Mouse (Mus musculus): ENCODE measurements at regions not wholly inside any gene's neighbourhood (a gene's known extent, or its start where the extent isn't known, plus 50 kb on each side); places are given as distances from the start of the nearest gene placed in this dataset.
A peak's percentile ranks its signal among the peaks of the same experiment; 100 is the strongest.

DNA sequence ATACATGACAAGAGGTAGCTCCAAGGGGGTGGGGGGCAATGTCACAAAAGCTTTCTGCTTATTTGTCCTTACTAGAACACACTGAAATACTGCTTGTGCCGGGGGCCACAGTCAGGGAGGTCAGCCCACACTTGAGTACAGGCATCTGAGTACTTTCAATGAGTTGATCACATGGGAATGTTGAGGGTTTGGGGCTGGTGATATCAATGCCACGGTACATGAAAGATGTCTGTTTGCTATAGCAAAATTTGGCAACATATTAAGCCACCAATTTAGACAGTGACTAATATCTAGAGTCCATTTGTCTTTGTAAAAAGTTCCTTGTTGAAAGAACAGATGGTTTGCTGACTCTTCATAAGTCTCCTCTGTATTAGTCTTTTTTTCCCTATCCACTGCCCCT, 348.1 kb upstream of the Ubash3b start:
- TF ChIP-seq GATA4 (IDR thresholded peaks at IDR 0.05; ENCODE audit: insufficient replicate concordance, low read length), result no peak

DNA sequence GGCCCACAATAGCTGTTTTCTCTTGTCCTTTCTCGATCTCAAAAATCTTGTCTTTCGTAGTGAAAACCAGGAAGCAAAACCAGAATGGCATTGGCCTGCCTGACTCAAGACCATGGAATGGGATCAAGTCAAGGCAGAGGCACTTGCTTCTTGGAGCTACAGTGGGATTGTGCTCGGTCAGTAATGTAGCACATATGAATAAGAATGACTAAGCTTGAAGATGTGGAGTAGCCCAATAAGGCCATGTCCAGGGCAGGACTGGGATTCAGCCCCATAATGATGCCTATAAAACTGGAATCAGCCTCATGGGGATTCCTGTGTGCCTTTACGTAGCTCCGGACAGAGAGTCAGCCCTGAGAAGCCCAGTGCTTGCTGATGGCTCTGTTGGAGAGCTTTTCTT, 347.2 kb upstream of the Ubash3b start:
- no peak for TF ChIP-seq GATA4 (IDR thresholded peaks at IDR 0.05; ENCODE audit: insufficient replicate concordance, low read length)

DNA sequence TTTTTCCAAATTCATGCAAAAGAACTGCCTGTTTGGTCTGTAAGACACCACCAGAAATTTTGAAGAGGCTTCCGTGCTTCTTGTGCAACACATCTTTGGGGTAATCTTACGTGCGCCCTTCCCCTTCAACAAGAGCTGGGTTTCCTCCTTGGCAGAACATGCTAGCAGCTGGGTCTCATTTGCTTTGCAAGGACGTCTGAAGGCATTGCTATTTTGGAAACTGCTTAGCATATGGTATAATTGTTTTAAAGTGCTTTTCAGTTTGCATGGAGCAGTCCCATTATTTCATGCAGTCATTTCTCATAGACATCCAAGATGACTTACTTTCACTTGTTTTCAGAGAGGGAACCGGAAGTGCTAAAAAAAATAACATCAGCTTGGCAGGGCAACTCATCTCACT, 336.8 kb upstream of the Ubash3b start:
- no peak for TF ChIP-seq GATA4 (IDR thresholded peaks at IDR 0.05; ENCODE audit: insufficient replicate concordance, low read length)

DNA sequence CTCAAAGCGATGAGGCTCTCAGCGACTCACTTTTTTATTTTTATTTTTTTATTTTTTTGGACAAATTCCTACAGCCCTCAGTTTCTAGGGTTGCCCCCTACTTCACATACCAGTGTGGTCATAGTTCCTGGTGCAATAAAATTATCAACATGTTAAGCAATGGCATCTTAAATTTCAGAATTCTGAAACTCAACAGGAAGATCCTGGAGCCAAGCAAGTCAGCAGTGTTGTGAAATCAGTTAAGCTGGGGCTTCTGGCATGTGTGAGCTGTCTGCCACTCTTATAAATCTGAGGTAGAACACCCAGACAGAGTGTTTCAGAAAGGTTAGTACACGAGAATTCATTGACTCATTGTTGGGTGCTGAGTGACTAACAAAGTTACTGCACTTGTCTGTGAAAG, 328.6 kb upstream of the Ubash3b start:
- TF ChIP-seq GATA4 (IDR thresholded peaks at IDR 0.05; ENCODE audit: insufficient replicate concordance, low read length), result no peak

DNA sequence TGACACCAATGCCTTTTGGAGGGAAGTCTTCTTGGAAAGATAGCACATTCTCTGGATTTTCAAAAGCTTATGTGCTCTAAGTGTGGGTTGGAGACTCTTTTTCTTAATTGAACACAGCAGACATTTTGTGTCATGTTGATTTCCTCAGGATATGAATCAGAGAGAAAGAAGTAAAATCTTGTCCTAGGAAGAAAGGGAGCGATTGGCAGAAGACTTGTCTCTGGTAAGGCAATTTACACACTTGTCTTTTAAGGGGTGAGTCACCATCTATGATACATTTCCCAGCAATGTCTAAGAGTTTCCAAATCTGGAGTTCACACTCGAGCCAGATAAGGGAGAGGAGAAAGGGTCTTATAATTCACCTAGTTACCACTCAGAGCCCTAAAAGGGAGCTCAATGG, 326.5 kb upstream of the Ubash3b start:
- no peak for TF ChIP-seq GATA4 (IDR thresholded peaks at IDR 0.05; ENCODE audit: insufficient replicate concordance, low read length)

DNA sequence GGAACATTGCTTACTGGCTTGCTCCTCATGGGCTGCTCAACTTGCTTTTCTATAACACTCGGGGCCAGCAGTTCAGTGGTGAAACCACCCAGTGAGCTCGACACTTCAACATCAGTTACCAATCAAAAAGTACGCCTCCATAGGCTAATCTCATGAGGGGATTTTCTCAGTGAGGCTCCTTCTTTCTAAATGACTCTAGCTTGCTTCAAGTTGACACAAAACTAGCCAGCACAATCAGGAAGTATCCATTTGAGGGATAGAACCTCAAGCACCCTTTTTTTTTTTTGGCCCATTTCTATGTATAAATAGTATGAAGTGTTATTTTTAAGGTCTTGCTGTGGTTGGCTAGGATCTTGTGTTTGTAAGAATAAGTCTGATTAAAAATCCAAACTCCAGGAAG, 321.7 kb upstream of the Ubash3b start:
- TF ChIP-seq GATA4 (IDR thresholded peaks at IDR 0.05; ENCODE audit: insufficient replicate concordance, low read length), result no peak

DNA sequence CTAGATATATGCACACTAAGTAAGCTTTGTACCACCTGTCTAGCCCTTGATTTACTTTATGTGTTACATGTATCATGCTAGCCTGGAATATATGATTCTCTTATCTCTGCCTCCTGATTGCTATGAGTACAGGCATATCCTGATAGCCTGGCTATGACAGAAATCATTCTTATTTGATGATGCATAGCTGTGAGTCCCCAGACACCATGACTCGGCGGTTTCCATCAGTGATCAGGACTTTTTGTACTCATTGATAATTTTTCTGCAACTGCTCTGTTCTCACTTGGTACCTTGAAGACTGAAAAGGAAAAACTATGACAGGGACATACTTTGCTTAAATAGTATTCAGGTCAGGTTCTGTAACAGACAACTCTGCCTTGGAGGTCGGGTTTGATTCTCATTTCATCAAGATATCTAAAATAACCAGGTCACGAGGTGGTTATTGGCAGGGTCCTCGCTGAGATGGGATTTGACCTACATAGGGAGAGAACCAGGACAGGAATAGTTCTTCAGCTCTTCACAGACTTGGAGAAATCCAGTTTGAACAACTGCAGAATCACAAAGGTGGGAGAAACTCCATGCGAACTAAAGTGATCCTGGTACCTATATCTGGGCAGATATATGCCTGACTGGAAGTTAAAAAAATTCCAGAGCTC, 320.2 kb upstream of the Ubash3b start:
- no peak for TF ChIP-seq GATA4 (IDR thresholded peaks at IDR 0.05; ENCODE audit: insufficient replicate concordance, low read length)

DNA sequence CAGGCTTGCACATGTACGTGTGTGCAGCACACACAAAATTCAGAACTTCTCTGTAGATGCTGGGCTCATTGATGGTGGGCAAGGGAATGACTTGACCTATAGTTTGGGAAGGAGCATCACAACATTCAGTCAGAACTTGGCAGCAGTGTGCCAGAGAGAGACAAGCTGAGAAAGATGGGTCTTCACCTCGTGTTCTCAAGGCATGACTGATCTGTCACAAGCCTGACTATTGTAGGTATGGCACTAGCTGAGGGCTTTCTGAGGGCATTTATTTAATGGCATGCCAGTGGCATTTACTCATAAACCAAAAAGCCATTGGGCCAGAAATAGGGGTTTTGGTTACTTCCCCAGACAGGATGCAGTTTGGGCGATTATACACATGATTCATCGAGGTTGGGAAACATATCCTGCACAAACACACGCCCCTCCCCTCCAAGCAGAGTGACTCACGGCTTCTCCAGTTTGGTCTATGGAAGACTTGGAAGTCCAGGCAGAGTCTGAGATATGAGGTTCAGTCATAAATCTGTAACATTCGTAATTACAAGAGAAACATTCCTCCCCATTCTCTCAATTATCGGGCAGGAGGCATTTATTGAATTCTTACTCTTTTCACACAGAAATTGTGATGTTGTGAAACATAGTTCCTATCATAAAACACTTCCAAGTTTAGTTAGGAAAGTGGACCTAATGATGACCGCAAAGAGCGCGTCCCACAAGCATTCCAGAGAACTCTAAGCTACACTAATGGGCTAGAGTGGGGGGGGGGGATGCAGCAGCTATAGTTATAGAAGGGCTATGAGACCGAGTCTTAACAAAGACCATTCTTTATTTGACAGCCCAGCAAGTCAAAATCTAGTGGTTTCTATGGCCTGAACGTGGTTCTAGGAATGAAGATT, 318.6 kb upstream of the Ubash3b start:
- TF ChIP-seq GATA4 (IDR thresholded peaks at IDR 0.05; ENCODE audit: insufficient replicate concordance, low read length), result no peak

DNA sequence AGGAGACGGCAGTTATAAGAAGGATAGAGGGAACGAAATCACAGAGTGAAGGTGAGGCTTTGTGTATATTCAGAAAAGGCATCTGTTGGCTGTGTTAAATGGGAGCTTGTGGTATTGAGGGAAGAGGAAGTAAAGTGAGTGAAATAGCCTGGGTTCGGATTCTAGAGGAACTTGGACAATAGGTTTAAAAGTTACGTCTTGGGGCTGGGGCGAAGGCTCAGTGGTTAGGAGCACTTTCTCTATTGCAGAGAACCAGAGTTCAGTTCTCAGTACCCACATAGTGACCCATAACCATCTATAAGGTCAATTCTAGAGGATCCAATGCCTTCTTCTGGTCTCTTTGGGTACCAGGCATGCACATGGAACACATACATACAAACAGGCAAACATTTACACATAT, 317.6 kb upstream of the Ubash3b start:
- no peak for TF ChIP-seq GATA4 (IDR thresholded peaks at IDR 0.05; ENCODE audit: insufficient replicate concordance, low read length)

DNA sequence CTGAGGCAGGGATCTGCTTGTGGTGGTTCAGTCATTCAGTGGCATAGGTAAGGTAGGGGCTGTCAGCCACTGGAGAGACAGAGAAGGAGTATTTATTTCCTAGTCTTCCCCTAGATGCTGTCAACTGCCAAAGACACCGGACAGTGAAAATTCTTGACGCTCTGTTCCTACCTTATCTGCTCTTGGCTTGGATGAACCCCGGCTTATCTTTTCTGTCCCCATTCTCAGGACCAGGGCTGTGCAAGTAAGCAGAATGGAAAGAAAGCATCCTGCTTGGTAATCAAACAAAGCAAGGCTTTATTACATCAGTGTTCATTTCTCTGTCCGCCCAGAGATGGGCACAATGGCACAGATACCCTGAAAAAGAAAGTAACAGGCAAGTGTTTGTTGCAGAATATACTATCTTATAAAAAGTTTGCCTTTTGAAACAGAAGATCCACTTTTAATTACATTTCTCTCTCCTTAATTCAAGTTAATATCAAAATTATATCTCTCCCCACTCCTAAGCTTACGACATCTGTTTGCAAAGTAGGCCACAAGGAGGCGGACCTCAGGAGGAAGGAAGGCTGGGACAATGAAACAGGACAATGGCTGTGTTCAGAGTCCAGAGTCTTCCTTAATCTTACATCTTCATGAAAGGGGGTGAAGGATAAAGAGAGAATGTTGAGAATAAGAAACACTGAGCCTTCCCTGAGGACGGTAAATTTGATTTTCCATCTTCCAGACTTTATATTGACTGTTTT, 316.8 kb upstream of the Ubash3b start:
- TF ChIP-seq GATA4 (IDR thresholded peaks at IDR 0.05; ENCODE audit: insufficient replicate concordance, low read length), result peak; percentile 73; the same call in 1 of the 2 replicates

DNA sequence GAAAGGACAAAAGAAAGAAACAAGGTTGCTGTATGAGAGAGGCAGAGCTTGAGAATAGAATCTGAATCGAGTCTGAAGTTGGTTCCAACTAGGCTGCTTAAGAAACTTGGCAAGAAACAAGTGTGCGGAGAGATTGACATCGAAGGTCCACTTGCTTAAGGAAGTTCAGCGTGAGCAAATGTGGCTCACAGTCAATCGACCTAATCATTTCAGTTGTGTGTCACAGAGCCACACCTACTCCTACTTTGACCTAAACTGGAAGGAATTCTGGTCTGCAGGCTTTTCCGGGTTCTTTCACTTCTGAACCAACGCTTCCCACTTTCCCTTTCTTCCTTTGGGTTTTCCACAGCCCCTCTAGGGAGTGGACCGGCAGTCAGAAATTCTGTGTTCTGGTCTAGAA, 313.8 kb upstream of the Ubash3b start:
- no peak for TF ChIP-seq GATA4 (IDR thresholded peaks at IDR 0.05; ENCODE audit: insufficient replicate concordance, low read length)

DNA sequence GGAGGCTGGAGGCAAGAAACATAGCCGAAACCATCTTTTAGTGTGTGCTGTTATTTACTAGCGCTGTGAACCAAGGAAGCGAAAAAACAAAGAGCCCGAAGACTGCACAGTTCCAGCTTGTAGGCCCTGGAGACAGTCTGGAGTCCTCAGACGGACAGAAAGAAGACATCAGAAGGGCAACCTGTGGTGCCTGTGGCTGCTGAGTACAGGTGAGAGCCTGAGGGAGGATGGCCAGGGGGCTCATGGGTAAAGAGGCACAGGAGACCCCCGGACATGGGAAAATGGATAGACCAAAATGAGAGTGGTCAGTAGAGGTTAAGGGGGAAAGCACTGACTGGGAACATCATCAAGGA, 313.4 kb upstream of the Ubash3b start:
- TF ChIP-seq GATA4 (IDR thresholded peaks at IDR 0.05; ENCODE audit: insufficient replicate concordance, low read length), result no peak

DNA sequence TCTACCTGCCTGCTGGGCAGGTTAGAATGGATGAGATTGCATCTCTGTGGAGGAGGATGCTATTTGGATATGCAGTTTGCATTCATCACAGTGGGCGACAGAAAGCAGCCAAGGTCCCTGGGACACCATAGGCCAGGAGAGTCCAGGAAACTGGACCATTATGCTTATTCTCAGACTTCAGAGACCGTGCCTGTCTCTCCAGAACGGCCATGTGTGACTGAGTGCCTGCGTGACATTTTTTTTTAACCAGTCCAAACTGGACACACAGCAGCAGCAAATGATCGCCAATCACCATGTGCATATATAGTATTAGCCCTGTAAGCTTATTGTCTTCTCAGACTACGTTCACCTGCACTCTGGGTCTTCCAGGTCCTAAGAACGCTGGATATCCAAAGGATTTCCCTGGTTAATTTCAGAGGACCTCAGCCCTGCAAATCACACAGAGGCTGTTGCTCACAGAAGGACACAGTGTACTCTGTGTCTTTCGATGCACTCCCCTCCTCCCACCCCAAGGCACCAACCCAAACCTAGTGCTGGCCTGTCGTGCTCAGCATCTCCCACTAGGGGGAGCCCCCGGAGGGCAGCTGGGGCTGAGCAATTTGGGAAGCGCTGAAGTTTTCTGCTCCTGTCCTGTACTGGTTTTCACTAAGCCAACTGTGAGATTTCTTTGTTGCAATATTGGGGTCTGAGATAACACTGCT, 312.9 kb upstream of the Ubash3b start:
- TF ChIP-seq GATA4 (IDR thresholded peaks at IDR 0.05; ENCODE audit: insufficient replicate concordance, low read length), result no peak

DNA sequence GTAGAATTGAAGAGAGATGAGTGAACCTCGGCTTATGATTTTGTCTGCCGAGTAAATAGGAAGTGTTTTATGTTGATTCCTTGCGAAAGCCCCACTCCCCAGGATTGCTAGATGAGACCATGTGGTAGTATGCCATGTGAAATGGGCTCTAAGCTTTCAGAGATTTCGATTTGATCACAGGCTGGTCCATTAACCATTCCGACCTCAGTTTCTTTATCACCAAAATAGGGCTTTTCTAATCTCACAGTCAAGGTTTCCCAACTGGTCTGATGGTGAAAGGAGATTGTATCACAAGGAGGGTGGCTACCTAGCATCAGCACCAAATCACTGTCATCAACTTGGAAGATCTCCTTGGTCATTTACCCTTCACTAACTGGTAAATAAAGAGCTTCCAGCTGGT, 312.0 kb upstream of the Ubash3b start:
- no peak for TF ChIP-seq GATA4 (IDR thresholded peaks at IDR 0.05; ENCODE audit: insufficient replicate concordance, low read length)

DNA sequence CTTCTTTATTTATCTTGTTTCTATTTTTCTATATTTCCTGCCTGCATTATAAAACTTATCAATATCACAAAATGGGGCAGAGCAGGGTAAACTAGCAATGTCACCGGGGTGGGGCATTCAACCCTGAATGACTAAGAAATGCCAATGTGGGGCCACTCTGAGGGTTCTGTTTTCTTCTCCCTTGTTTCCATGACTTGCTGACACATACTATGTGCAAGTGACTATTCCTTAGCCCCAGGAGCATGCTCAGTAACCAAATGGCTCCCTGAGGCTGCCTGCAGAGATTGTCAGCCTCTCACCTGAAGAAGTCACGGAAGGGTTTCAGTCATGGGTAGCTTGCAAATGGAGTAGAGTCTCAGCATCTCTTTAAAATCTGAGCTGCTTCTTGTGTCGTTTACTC, 309.8 kb upstream of the Ubash3b start:
- no peak for TF ChIP-seq GATA4 (IDR thresholded peaks at IDR 0.05; ENCODE audit: insufficient replicate concordance, low read length)

Data from liver, adult (tissue).